Mouse (Mus musculus): ENCODE measurements at regions not wholly inside any gene's neighbourhood (a gene's known extent, or its start where the extent isn't known, plus 50 kb on each side); places are given as distances from the start of the nearest gene placed in this dataset.

DNA sequence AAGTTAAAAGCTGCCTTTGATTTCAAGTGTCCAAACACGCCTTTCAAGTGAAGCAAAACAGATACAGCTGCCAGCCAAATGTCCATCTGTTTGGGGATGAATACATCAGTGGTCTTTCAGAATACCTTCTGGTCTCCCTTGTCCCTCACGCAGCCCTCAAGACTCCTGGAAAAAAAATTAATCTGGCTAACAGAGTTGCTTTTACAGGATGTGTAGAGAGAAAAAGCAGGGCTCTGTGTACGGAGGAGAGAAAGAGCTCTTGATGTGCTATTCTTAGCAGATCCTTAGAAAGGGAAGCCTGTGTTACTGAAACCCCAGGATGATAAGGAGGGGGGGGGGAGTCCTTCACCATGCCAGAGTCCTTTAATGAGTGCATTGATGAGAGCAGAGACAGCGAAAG lies 748.4 kb upstream of the Lrrc6 start:
- no peak for TF ChIP-seq CTCF (IDR thresholded peaks at IDR 0.05; ENCODE audit: insufficient read depth, low read length)
- TF ChIP-seq POLR2A (IDR thresholded peaks at IDR 0.05; ENCODE audit: borderline replicate concordance, extremely low read depth, low read depth, low read length), result no peak

All from lung, adult 2 months (tissue).